Mouse (Mus musculus) lung, adult 2 months (tissue): ENCODE measurements around the gene Sun1.

Experiments used
- CTCF ChIP-seq: fragments of 200-500 bp; IDR thresholded peaks from 2 replicates; pipeline ENCODE4 v1.5.1; 2011; ENCODE audit warnings: mild to moderate bottlenecking, low read length, control low read depth; ENCODE audit not compliant: insufficient read depth
- POLR2A ChIP-seq: fragments of 200-500 bp; IDR thresholded peaks from 2 replicates; pipeline ENCODE4 v1.6.1; 2011; ENCODE audit warnings: low read depth, mild to moderate bottlenecking, control low read depth, low read length, borderline replicate concordance; ENCODE audit errors: extremely low read depth

- TF ChIP-seq POLR2A (no peak), CTCF (no peak)
These were observed 11.4 kb downstream of the Sun1 start for GRCm38 (mm10) chr5:139211737-139212385.
